Comparison of ENCODE assay signal across 10 mouse cellular contexts in the genomic region with DNA sequence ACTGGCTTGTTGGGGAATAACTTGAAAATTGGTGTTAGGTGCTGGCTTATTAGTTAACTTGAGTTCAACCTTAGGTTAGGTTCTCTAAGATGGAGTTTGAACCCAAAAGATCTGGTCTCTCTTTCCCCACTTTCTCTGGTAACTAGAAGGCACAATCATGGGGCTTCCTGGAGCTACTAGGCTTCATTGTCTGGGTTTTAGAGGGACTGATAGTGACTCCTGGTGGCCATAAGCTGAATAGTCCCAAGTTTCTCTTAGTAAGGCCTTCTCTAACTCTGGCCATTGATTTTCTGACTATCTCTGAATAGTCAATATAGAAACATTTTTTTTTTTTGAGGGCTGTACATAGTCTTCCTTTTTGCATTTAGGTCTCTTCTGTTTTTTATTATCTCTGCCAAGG.
A peak's percentile ranks its signal among the peaks of the same experiment; 100 is the strongest.
DNase-seq lines count a peak whose midpoint lies in the region; ATAC-seq and TF ChIP-seq lines count a peak whose summit lies in the region.
"Had no signal": no experiment of that assay in that cellular context is flagged by ENCODE, and none has a peak within 500 bp of the region (broad histone marks: within the 10 kb centered on the region; RNA-seq: fewer than 3 reads in every experiment).

No protein-coding gene starts in this region.

- no peak overlapping the region for H3K4me2 ChIP-seq in lung, embryonic 14.5 days
- no peak overlapping the region for H3K4me2 ChIP-seq in midbrain, embryonic 11.5 days
- H3K4me2 ChIP-seq: midbrain, embryonic 13.5 days had no signal

- no peaks in the 10 kb centered on the region for H3K4me1 ChIP-seq in lung, embryonic 14.5 days (ENCODE audit: insufficient read depth)
- no peaks in the 10 kb centered on the region for H3K4me1 ChIP-seq in midbrain, embryonic 11.5 days (ENCODE audit: control insufficient read depth, insufficient read depth, low read length)
- H3K4me1 ChIP-seq: midbrain, embryonic 13.5 days had no signal

- TF ChIP-seq CTCF in lung, embryonic 14.5 days (IDR thresholded peaks at IDR 0.05; ENCODE audit: low read depth) = peak; percentile 45

- H3K9ac ChIP-seq in lung, embryonic 14.5 days = no peak overlapping the region
- H3K9ac ChIP-seq in midbrain, embryonic 11.5 days (ENCODE audit: low read length) = no peak overlapping the region
- H3K9ac ChIP-seq: midbrain, embryonic 13.5 days had no signal

- peak; percentile 54 for DNase-seq in thymus, postnatal 0 days (ENCODE audit: low spot score)
- no peak for DNase-seq in thymus, postnatal 36 days
- DNase-seq in ZHBTc4 (ENCODE audit: low read depth, low spot score) = peak; percentile 59
- DNase-seq in lung, embryonic 14.5 days = peak; percentile 29
- no peak for DNase-seq in yolk sac, embryonic 10.5 days (ENCODE audit: low spot score)
- no peak for DNase-seq in midbrain, embryonic 11.5 days (ENCODE audit: low spot score, missing footprints)
- DNase-seq: gastrocnemius, postnatal 10 days; right cerebral cortex, postnatal 14 days had no signal

- no peaks in the 10 kb centered on the region for H3K36me3 ChIP-seq in lung, embryonic 14.5 days (ENCODE audit: insufficient read depth)
- H3K36me3 ChIP-seq in midbrain, embryonic 11.5 days (ENCODE audit: control insufficient read depth, insufficient read depth, low read length) = no peaks in the 10 kb centered on the region
- H3K36me3 ChIP-seq: midbrain, embryonic 13.5 days had no signal

- H3K27ac ChIP-seq in lung, embryonic 14.5 days (ENCODE audit: low read depth) = no peak overlapping the region
- no peak overlapping the region for H3K27ac ChIP-seq in midbrain, embryonic 11.5 days (ENCODE audit: low read depth, low read length)
- H3K27ac ChIP-seq: midbrain, embryonic 13.5 days had no signal

- H3K4me3 ChIP-seq in lung, embryonic 14.5 days (ENCODE audit: low read depth, low read length) = no peak overlapping the region
- H3K4me3 ChIP-seq in midbrain, embryonic 11.5 days (ENCODE audit: low read depth, low read length) = no peak overlapping the region
- H3K4me3 ChIP-seq: midbrain, embryonic 13.5 days had no signal

- no peak for ATAC-seq in lung, embryonic 14.5 days (ENCODE audit: insufficient read depth)
- ATAC-seq in midbrain, embryonic 11.5 days (ENCODE audit: low FRiP score) = no peak
- no peak for ATAC-seq in granulocyte monocyte progenitor cell, adult 5-6 weeks (replicated peaks; ENCODE audit: poor library complexity, severe bottlenecking)
- ATAC-seq: midbrain, embryonic 13.5 days had no signal

- no peaks in the 10 kb centered on the region for H3K27me3 ChIP-seq in lung, embryonic 14.5 days (ENCODE audit: insufficient read depth, low read length)
- no peaks in the 10 kb centered on the region for H3K27me3 ChIP-seq in midbrain, embryonic 11.5 days (ENCODE audit: control insufficient read depth, insufficient read depth, low read length)
- H3K27me3 ChIP-seq: midbrain, embryonic 13.5 days had no signal

- H3K9me3 ChIP-seq in lung, embryonic 14.5 days (ENCODE audit: low read depth, low read length) = no peaks in the 10 kb centered on the region
- H3K9me3 ChIP-seq in midbrain, embryonic 11.5 days (ENCODE audit: control insufficient read depth, low read length) = no peaks in the 10 kb centered on the region
- H3K9me3 ChIP-seq: midbrain, embryonic 13.5 days had no signal

Comparison
In these comparisons a context has a peak if more than half of its experiments do, and no peak if none do; other contexts are left out.
1. DNase-seq: peak in thymus, postnatal 0 days (single experiment), ZHBTc4 (single experiment) and lung, embryonic 14.5 days (single experiment); none in thymus, postnatal 36 days (0 of 2), yolk sac, embryonic 10.5 days (single experiment) and midbrain, embryonic 11.5 days (single experiment).